Mouse (Mus musculus) cerebellum, postnatal 10 days (tissue): Measurements from ENCODE around the gene Fat4.

Source experiments
- DNase-seq, 2 experiments: peaks; one replicate each; pipeline ENCODE4 v3.0.0; 2021; ENCODE audit warnings: mixed read lengths in 2 of 2

The Fat4 gene

GRCm38 (mm10) chr3:38986379-38986778, 99.6 kb downstream of the Fat4 start:
- DNase-seq, result no peak

- DNase-seq, result no peak
These were observed 102.4 kb downstream of the Fat4 start for GRCm38 (mm10) chr3:38989181-38989580.

GRCm38 (mm10) chr3:39000011-39000410, 113.3 kb downstream of the Fat4 start:
- peak in 1 of 2 experiments; percentile 26 for DNase-seq

GRCm38 (mm10) chr3:39010544-39010943, 123.8 kb downstream of the Fat4 start:
- peak; percentile 35 to 42 for DNase-seq

- no peak for DNase-seq
These were observed 130.9 kb downstream of the Fat4 start for GRCm38 (mm10) chr3:39017633-39018032.

- DNase-seq, result no peak
These were observed 149.4 kb downstream of the Fat4 start for GRCm38 (mm10) chr3:39036113-39036512.

- no peak for DNase-seq
These were observed 159.7 kb downstream of the Fat4 start for GRCm38 (mm10) chr3:39046425-39046824.

GRCm38 (mm10) chr3:39047621-39048303, 161.0 kb downstream of the Fat4 start:
- no peak for DNase-seq

- DNase-seq, result no peak
These were observed 161.5 kb downstream of the Fat4 start for GRCm38 (mm10) chr3:39048304-39048667.

GRCm38 (mm10) chr3:39050130-39050529, 163.4 kb downstream of the Fat4 start:
- DNase-seq, result peak; percentile 10 to 14

- peak; percentile 78 to 82 for DNase-seq
These were observed 166.3 kb downstream of the Fat4 start for GRCm38 (mm10) chr3:39053072-39053471.
